Mouse (Mus musculus): ENCODE results near the gene Ccnyl1. TPM values are rescaled to one million over a fixed set of nuclear protein-coding genes. Genes with fewer than 3 reads are reported as not detected.

The Ccnyl1 gene
- polyA plus RNA-seq, 1 experiment from 2014 or later: 11.2 TPM

DNA sequence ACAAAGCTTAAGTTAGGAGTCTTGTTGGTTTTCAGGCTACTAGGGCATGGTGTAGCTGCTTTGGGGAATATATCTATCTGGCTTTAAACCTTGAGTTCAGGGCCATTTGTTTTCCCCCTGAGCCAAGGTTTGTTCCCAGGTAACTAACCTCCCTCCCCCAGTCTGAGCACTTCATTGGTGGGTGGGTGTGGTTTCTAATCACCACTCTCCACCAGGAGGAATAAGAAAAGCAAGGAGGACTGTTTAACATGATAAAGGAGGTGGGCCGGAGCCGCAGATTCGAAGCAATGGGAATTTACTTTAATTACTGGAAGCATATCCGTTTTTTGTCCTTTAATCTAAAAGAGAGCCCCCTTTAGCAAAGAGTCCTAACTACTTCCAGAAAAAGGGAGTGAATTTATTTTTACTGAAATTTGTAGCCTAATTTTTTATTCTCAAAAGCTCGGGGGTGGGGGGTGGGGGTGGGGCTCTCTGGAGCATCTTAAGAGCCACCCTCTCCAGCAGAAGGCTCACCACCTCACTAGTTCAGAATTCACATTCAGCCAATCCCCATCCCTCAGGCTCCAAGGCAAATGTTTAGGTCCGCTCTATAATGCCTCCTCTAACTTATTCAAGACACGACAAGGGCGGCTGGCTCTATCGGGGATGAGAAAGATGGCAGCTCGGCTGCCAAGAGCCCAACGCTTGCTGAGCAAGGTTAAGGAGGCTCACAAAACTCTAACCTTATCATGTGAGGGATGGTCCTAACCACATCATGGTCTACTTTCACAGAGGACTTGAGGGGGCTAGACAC, 43.4 kb downstream of the Ccnyl1 start:
- H3K4me1 ChIP-seq (ENCODE audit: control insufficient read depth, insufficient read depth, low read length): peaks cover 22% of the 10 kb centered on the region
- H3K36me3 ChIP-seq (ENCODE audit: control insufficient read depth, insufficient read depth, low read length): no peaks in the 10 kb centered on the region
- peaks cover 53% of the 10 kb centered on the region for H3K27me3 ChIP-seq (ENCODE audit: control insufficient read depth, insufficient read depth, low read length)
- no peak overlapping the region for H3K9ac ChIP-seq (ENCODE audit: low read length)
- H3K9me3 ChIP-seq (ENCODE audit: control insufficient read depth, low read length): no peaks in the 10 kb centered on the region
- H3K27ac ChIP-seq (ENCODE audit: low read depth, low read length): no peak overlapping the region
- ATAC-seq (ENCODE audit: insufficient read depth, low FRiP score, low TSS enrichment) (no peak), DNase-seq (ENCODE audit: low spot score) (no peak)
- 9% methylated on average over 11 of the region's 11 CpGs for WGBS
- H3K4me3 ChIP-seq (ENCODE audit: low read depth, low read length): no peak overlapping the region
- H3K4me2 ChIP-seq (ENCODE audit: low read depth): no peak overlapping the region

DNA sequence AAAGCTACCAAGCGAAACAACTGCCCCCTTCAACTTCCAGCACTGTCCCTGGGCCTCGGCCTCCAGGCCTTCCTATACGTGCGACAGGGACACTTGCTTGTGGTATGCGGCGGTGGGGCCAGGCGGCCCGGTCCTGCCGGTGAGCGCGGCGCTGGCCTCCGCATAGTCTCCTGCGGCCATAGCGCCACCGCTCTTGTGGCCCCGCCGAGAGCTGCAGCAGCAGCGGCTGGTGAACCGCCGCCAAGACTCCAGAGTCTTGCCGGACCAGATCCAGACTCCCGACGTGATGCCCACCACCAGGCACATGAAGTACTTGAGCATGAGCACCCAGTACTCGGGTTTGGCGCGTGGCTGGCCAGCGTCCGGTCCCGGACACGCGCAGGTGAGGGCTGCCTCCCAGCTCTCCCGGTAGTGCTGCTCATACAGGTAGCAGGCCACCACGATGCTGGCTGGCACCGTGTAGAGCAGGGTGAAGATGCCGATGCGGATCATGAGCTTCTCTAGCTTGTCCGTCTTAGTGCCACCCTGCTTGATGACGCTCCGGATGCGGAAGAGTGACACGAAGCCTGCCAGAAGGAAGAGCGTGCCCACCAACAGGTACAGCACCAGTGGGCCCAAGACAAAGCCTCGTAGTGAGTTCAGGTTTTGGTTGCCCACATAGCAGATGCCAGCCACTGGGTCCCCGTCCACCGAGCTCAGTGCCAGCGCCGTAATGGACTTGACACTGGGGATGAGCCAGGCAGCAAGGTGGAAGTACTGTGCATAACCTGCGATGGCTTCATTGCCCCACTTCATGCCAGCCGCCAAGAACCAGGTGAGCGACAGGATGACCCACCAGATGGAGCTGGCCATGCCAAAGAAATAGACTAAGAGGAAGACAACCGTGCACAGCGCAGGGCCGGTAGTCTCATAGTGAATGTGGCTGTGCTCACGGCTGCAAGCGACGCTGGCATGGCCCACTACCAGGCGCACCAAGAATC, 44.8 kb downstream of the Ccnyl1 start:
- peak; percentile 58 for DNase-seq (ENCODE audit: low spot score)
- Histone ChIP-seq H3K4me1 (ENCODE audit: control insufficient read depth, insufficient read depth, low read length) (peaks cover 26% of the 10 kb centered on the region), H3K4me2 (ENCODE audit: low read depth) (peak overlapping the region; percentile 99), H3K27ac (ENCODE audit: low read depth, low read length) (no peak overlapping the region), H3K36me3 (ENCODE audit: control insufficient read depth, insufficient read depth, low read length) (no peaks in the 10 kb centered on the region), H3K27me3 (ENCODE audit: control insufficient read depth, insufficient read depth, low read length) (peaks cover 53% of the 10 kb centered on the region), H3K9ac (ENCODE audit: low read length) (no peak overlapping the region), H3K9me3 (ENCODE audit: control insufficient read depth, low read length) (no peaks in the 10 kb centered on the region), H3K4me3 (ENCODE audit: low read depth, low read length) (peak overlapping the region; percentile 4; the same call in 1 of the 2 replicates)
- ATAC-seq (ENCODE audit: insufficient read depth, low FRiP score, low TSS enrichment): no peak
- 42% methylated on average over 58 of the region's 58 CpGs for WGBS

DNA sequence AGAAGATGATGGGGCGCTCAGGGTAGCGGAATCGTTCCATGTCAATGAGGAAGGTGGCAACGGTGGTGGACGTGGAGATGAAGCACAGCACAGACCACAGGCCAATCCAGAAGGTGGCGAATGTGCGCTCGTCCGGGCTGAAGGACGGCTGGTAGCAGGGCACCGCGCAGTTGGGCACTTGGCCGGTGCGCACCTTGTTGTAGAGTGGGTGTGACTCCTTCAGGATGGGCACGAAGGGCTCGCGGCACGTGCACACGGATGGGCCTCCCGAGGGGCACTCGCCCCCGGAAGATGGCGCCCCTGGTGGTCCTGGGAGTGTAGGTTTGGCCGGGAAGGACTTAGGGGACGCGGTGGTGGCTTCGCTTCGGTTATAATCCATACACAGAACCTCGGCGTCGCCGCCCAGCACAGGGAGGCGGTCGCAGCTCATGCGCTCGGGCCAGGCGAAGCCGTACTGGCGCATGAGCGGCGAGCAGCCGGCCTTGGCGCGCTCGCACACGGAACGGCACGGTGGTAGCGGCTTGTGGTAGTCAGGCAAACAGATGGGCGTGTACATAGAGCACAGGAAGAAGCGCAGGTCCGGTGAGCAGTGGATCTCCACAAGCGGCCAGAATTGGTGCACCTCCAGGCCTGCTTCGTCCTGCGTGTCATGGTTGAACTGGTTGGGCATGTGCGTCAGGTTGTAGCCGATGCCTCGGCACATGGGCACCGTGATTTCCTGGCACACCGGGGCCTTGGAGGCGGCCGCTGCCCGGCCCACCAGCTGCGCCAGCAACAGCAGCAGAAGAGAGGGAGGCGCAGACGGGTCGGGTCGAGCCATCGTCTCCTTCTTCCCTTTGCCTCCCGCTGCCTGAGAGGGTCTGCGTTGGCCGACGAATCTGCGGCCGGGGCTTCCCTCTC, 45.8 kb downstream of the Ccnyl1 start:
- peak overlapping the region; percentile 56; the same call in 1 of the 2 replicates for H3K9ac ChIP-seq (ENCODE audit: low read length)
- H3K4me1 ChIP-seq (ENCODE audit: control insufficient read depth, insufficient read depth, low read length): peaks cover 26% of the 10 kb centered on the region
- peak overlapping the region; percentile 57 for H3K4me3 ChIP-seq (ENCODE audit: low read depth, low read length)
- WGBS: 9% methylated on average over 75 of the region's 75 CpGs
- DNase-seq (ENCODE audit: low spot score) (peak; percentile 72), ATAC-seq (ENCODE audit: insufficient read depth, low FRiP score, low TSS enrichment) (peak; percentile 14)
- no peak overlapping the region for H3K27ac ChIP-seq (ENCODE audit: low read depth, low read length)
- H3K9me3 ChIP-seq (ENCODE audit: control insufficient read depth, low read length): no peaks in the 10 kb centered on the region
- peak overlapping the region; percentile 99 for H3K4me2 ChIP-seq (ENCODE audit: low read depth)
- peaks cover 53% of the 10 kb centered on the region for H3K27me3 ChIP-seq (ENCODE audit: control insufficient read depth, insufficient read depth, low read length)
- H3K36me3 ChIP-seq (ENCODE audit: control insufficient read depth, insufficient read depth, low read length): no peaks in the 10 kb centered on the region

DNA sequence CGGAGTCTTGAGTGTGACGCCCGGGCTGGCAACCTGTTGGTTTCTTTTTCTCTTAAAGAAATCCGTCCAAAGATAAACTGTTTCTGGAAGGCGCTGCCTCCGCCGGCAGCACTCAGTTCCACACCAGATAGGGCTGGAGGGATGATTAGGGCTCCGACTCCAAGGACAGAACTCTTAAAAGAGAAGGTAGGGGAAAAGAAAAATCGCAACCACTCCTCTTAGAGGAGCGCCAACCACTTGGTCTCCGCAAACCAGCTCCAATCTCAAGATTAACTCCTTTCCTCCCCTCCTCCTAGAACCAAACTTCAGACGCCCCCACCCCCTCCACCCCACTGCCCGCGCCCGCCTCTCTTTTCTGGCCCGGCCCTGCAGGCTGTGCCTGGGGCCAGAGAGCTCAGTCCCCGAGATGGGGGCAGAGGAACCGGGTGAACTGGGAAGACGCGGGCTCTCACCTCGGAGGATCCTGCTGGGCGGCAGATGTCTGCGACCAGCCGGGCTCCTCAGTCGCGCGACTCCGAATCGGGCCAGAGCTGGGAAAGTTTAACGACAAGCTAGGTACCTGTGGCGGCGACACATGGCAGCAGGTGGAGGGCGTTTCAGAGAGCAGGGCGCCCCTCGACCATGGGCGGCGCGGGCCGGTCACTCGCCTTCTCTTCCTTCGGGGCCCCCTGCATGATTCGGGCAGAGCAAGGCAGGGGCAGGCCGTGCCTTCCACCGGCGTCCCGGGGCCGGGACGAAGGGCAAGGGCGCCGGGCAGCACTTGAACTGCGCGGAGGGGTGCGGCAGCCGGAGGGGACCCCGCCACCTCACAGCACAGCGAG, 46.6 kb downstream of the Ccnyl1 start:
- H3K9ac ChIP-seq (ENCODE audit: low read length): peak overlapping the region; percentile 56
- DNase-seq (ENCODE audit: low spot score): peak; percentile 44
- H3K4me2 ChIP-seq (ENCODE audit: low read depth): peak overlapping the region; percentile 99
- H3K4me1 ChIP-seq (ENCODE audit: control insufficient read depth, insufficient read depth, low read length): peaks cover 23% of the 10 kb centered on the region
- H3K9me3 ChIP-seq (ENCODE audit: control insufficient read depth, low read length): no peaks in the 10 kb centered on the region
- H3K4me3 ChIP-seq (ENCODE audit: low read depth, low read length): peak overlapping the region; percentile 57
- WGBS: under 1% methylated on average over 55 of the region's 56 CpGs
- H3K27ac ChIP-seq (ENCODE audit: low read depth, low read length): no peak overlapping the region
- no peaks in the 10 kb centered on the region for H3K36me3 ChIP-seq (ENCODE audit: control insufficient read depth, insufficient read depth, low read length)
- no peak for ATAC-seq (ENCODE audit: insufficient read depth, low FRiP score, low TSS enrichment)
- H3K27me3 ChIP-seq (ENCODE audit: control insufficient read depth, insufficient read depth, low read length): peaks cover 50% of the 10 kb centered on the region

DNA sequence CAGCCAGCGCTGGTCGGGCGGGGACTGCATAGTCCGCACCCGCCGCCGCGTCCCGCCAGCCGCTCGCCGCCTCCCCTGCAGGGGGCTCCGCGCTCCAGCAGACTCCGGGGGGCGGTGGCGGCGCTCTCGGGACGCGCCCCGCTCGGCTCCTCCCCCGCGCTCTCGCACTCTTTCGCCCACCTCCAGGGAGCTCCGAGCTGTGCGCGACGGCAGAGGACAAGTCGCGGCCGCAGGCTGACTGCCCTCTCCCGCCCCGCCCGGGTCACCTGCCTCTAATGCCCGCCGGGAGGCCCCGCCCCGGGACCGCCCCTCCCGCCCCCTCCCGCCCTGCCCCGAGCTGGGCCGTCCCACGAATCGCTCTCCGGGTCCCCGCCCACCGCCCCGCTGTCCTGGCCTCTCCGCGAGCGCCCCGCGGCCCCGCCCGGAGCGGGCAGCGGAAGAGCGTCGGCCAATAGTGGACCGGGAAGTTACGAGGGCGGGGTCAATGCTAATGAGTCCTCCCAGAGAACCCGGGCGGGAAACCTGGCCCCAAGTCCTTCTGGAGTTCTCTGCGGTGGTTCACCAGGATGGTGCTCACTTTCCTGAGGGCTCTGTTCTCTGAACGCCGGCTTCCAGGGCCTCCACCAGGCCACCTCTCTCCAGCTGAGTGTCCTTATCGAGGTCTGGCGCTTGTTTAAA, 47.4 kb downstream of the Ccnyl1 start, which contains the start of gene Fzd5:
Gene Fzd5, minus strand, starts transcription at position 250 of the 678 bp plus-strand sequence.
- DNase-seq (ENCODE audit: low spot score) (peak; percentile 97), ATAC-seq (ENCODE audit: insufficient read depth, low FRiP score, low TSS enrichment) (peak; percentile 94)
- Histone ChIP-seq H3K27ac (ENCODE audit: low read depth, low read length) (no peak within 1 kb of the TSS), H3K9me3 (ENCODE audit: control insufficient read depth, low read length) (no peaks in the 10 kb centered on the region), H3K9ac (ENCODE audit: low read length) (peak within 1 kb of the TSS; percentile 56), H3K27me3 (ENCODE audit: control insufficient read depth, insufficient read depth, low read length) (peaks cover 45% of the 10 kb centered on the region), H3K4me3 (ENCODE audit: low read depth, low read length) (peak within 1 kb of the TSS; percentile 57), H3K4me1 (ENCODE audit: control insufficient read depth, insufficient read depth, low read length) (peaks cover 23% of the 10 kb centered on the region), H3K4me2 (ENCODE audit: low read depth) (peak within 1 kb of the TSS; percentile 99), H3K36me3 (ENCODE audit: control insufficient read depth, insufficient read depth, low read length) (no peaks in the 10 kb centered on the region)
- WGBS: 1% methylated on average over 41 of the region's 73 CpGs

DNA sequence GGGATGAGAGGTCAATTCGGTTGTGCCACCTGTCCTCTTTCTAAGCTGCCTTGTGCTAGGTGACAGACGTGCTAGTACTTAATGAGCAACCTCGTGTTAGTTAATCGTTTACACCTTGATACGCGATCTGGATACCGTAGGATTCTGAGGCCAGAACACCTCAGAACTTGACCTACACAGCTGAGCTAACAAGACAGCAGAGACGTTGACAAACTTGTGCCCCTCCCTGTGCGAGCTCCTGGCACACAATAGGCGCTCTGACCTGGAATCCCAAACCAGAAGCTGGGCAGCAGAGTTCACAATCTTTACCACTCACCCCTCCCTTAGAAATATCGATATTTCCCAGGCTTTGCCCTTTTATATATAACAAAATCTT, 47.9 kb downstream of the Ccnyl1 start:
- Histone ChIP-seq H3K27ac (ENCODE audit: low read depth, low read length) (no peak overlapping the region), H3K9me3 (ENCODE audit: control insufficient read depth, low read length) (no peaks in the 10 kb centered on the region), H3K4me3 (ENCODE audit: low read depth, low read length) (peak overlapping the region; percentile 57), H3K27me3 (ENCODE audit: control insufficient read depth, insufficient read depth, low read length) (peaks cover 40% of the 10 kb centered on the region), H3K4me1 (ENCODE audit: control insufficient read depth, insufficient read depth, low read length) (peaks cover 23% of the 10 kb centered on the region), H3K4me2 (ENCODE audit: low read depth) (peak overlapping the region; percentile 99), H3K9ac (ENCODE audit: low read length) (no peak overlapping the region; the same call in 1 of the 2 replicates), H3K36me3 (ENCODE audit: control insufficient read depth, insufficient read depth, low read length) (no peaks in the 10 kb centered on the region)
- peak; percentile 2; the same call in 1 of the 2 replicates for ATAC-seq (ENCODE audit: insufficient read depth, low FRiP score, low TSS enrichment)
- DNase-seq (ENCODE audit: low spot score): peak; percentile 29
- WGBS: 0% methylated on average over 11 of the region's 11 CpGs

DNA sequence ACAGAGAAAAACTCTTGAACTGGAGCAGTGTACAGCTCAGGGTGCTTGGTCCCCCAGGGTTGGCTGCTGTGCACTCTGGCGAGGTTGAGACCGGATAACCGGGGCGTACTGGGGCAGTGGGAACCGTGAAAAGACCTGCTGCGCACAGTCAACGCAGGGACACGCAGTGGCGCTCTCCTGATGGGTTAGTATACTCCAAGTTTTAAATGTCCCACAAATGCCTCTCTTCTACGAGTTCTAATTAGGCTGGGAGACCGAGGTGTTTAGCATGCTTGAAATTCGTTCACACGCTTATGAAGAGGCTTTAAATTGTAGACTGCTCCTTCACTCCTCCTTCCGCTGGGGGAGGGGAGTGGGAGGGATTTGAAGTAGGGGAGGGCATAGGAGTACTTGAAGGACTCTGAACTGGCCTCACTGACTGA, 48.4 kb downstream of the Ccnyl1 start:
- no peak overlapping the region for H3K27ac ChIP-seq (ENCODE audit: low read depth, low read length)
- ATAC-seq (ENCODE audit: insufficient read depth, low FRiP score, low TSS enrichment) (no peak), DNase-seq (ENCODE audit: low spot score) (peak; percentile 60)
- peaks cover 36% of the 10 kb centered on the region for H3K27me3 ChIP-seq (ENCODE audit: control insufficient read depth, insufficient read depth, low read length)
- no peaks in the 10 kb centered on the region for H3K9me3 ChIP-seq (ENCODE audit: control insufficient read depth, low read length)
- H3K9ac ChIP-seq (ENCODE audit: low read length): no peak overlapping the region; the same call in 1 of the 2 replicates
- no peaks in the 10 kb centered on the region for H3K36me3 ChIP-seq (ENCODE audit: control insufficient read depth, insufficient read depth, low read length)
- H3K4me2 ChIP-seq (ENCODE audit: low read depth): peak overlapping the region; percentile 99
- 0% methylated on average over 14 of the region's 14 CpGs for WGBS
- peak overlapping the region; percentile 57 for H3K4me3 ChIP-seq (ENCODE audit: low read depth, low read length)
- peaks cover 23% of the 10 kb centered on the region for H3K4me1 ChIP-seq (ENCODE audit: control insufficient read depth, insufficient read depth, low read length)
